Mouse (Mus musculus) layer of hippocampus, adult 9-11 months (tissue): Measurements from ENCODE around the gene Grwd1.
"Not testable (repeated sequence)": the region's sequence is repeated elsewhere in the genome, so short reads cannot be mapped to it uniquely, and the experiment has no call there.

Source experiments
- DNase-seq: peaks from one replicate; pipeline ENCODE4 v3.0.0; 2022

Grwd1 gene

DNA sequence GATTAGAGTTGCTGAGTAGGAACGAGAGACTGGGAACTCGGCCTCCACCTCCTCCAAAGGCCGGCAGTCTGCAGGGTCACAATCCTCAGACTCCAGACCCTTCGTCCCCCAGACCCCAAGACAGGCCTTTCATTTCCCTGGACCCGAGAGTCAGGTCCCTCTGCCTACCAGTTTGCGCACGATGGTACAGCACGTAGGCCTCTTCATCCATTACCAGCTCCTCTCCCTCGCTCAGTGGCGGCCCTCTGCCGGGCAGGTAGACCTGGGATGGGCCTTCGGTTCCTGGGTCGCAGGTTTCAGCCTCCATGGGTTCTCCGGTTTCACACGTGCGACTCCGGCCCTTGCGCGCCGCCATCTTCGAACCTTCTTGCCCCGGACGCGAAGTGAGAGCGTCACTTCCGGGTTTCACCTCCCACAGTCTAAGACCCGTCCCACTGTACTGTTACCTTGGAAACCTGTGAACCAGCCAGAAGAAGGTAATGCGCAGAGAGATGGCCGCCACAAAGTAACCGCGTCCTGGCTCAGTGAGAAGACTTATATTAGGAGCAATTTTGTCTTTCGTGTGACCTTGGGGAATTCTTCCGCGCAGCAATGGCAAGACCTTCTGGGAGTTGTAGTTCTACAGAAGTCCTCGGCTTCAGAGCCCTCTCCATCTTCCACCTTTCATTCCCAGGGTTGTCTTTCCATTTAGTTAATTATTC, at the start of gene Grwd1:
Gene Grwd1 (minus strand): TSS at position 518 of the 701 bp plus-strand sequence.
- peak; percentile 86 for DNase-seq

GRCm38 (mm10) chr7:45880531-45880930, 49.8 kb upstream of the Grwd1 start:
- no peak for DNase-seq

DNA sequence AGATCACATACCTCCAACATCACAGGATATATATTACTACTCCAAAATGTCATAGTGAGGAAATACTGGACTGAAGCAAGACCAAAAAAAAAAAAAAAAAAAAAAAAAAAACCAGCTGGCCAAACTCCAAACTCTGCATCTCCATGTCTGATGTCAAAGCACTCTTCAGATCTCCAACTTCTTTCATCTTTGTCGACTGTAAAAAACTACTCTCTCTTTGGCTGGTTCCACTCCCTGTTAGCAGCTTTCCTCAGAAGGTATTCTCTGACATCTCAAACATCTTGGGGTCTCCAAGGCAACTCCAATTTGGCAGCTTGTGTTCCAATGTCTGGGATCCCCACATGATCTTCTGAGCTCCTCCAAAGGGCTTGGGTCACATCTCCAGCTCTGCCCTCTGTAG, 47.5 kb upstream of the Grwd1 start, which contains the start of gene Grin2d:
Gene Grin2d (minus strand): TSS at position 101 of the 400 bp plus-strand sequence.
- not testable (repeated sequence) for DNase-seq

GRCm38 (mm10) chr7:45876895-45877294, 46.2 kb upstream of the Grwd1 start:
- no peak for DNase-seq

DNA sequence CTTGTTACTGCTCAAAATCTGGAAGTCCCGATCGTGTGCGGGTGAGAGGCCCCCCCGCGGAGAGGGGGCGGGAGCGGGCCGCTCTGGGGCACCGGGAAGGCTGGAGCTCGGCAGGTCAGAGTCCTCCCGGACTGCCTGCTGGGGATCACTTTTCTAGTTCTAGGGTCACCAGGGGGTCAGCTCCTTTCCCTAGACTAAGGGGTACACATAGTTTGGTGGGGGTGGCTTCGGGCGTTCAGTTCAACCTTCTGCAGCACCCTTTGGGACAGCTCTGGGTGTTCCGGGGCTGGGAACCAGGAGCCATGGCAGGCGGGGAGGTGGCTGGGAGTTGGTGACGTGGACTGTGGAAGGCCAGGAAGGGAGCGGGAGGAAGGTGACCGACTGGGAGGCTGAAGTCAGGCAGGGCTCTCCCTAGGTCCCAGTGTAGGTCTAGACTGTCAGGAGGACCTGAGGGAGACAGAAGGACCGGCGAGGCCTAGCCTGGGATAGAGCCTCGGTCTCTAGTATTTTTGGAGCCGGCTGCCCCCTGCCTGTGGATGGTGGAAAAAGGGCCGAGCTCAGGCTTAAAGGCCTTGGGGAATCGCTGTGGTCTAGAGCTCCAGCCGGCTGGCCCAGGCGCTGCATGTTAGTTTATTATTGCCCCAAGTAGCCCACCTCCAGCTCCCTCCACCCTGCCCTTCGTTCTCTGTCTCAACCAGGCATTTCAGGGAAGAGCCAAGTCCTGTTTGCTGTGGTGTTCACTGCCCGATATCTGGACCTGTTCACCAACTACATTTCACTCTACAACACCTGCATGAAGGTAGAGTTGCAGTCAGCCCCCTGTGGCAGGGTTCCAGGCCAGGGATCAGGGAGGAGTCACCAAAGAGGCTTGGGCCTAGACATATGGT, 42.6 kb upstream of the Grwd1 start:
- DNase-seq: no peak

DNA sequence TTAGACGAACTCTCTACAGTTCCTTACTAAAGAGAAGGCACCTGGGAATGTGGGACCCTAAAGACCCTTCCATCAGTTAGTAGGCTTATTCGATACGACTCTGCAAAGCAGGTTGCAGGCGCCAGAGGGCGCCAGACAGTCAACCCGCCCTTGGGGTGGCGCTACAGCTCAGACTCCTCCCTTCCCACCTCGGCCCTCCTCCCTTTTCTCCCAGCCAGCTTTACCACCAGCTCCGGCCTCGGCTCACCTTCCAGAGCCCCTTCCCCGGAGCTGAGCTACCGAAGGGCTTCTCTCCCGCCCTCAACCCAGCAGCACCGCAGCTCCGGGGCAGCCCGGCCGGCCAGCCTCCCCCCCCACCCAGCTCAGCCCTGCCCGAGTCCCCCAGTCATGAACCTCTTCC, 41.9 kb upstream of the Grwd1 start, which contains the start of gene Kdelr1:
Gene Kdelr1 (plus strand): TSS at position 149 of the 400 bp plus-strand sequence.
- peak; percentile 88 for DNase-seq

- no peak for DNase-seq
Observed at GRCm38 (mm10) chr7:45870282-45871058, 39.7 kb upstream of the Grwd1 start.

DNA sequence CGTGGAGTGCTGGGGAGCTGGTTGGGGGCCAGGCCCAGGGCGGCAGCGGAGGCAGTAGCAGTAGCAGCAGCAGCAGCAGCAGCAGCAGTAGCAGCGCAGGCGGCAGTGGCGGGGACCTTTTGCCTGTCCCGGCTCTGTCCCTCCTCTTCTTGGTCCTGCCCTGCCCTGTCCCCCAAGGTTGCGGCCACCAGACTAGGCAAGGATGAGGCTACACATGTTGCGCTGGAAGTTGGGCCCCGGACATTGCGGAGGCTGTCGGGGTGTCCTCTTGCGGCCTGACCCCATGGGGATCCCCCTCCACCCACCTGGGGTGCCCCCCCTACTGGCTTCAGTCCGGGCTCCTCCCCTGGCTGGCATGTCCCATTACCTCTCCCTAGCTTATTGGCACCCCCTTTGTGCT, 39.0 kb upstream of the Grwd1 start:
- no peak for DNase-seq

DNA sequence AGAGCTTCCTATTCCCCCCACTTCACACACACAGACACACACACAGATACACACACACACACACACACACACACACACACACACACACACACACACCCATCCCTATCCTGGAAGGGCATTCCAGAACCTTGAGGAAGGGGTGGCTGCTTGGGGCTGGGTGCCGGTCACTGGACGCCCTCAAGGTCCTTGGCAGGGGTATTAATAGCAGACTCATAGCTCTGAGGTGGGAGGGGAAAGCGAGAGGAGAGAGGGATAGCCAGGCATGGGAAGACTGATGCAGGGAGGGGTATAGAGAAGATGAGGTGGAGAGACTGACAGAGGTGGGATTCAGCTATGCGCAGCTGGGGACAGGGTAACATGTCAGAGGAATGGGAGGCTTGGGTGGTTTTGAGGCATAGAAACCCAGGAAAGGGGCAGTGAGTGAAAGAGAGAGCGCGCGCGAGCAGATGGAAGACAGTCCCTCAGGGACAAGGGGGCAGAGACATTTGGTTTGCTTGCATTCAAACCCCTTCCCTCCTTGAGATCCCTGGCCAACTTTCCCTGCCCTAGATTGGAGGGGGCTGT, 38.4 kb upstream of the Grwd1 start:
- no peak for DNase-seq

- DNase-seq: no peak
Observed at GRCm38 (mm10) chr7:45867871-45868270, 37.1 kb upstream of the Grwd1 start.

GRCm38 (mm10) chr7:45865925-45866910, 35.5 kb upstream of the Grwd1 start:
- DNase-seq: peak; percentile 89

DNA sequence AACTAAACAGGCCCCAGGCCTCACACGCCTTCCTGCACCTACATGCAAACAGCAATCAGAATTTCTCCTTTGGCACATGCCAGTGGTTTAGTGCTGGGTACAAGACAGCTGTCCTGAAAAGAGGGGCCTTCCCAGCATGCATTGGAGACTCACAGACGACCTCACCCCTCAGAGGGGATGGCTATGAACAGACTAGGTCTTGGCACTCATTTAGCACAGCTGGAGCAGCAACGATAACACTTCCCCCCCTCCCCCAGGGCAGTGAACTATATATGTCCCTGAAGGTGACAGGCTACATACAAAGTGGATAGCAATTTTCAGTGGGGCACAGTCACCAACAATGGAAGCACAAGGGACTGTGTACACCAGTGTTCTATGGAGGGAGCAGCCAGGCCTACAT, 33.7 kb upstream of the Grwd1 start:
- no peak for DNase-seq

DNA sequence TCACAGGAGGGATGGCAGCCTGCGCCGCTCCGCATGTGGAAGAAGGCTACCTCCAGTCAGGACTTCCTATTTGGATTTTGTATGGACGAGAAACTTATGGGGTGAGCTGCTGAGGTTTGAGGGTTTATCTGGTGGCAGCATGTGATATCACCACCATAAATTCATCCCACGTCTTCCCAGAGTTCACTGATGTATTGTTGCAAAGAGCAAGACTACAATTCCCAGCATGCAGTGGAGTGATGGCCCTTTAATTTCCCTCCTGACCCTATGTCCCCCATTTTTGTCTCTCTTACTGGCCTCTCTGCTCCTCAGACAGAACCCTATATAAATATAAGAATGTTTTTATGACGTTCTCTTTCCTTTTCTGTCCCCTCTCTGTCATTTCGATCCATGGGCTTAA, 32.1 kb upstream of the Grwd1 start:
- no peak for DNase-seq

DNA sequence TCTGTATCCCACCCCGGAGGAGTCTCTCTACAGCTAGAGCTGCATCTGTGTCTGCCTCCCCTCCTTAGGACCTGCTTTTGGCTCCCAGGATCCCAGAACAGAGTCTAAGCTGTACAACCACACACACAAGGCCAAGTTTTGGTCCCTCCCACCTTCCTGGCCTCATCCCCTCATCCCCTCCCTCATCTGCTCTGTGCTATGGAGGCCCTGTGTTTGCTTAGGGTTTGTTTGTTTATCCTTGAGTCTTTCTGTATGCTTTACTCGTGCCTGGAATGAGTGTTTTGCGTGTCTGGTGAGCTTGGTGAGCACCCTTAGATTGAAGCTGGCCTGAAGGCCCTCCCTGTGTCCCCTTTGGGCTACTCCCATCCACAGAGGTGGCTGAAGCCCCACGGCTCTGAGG, 28.3 kb upstream of the Grwd1 start:
- no peak for DNase-seq

DNA sequence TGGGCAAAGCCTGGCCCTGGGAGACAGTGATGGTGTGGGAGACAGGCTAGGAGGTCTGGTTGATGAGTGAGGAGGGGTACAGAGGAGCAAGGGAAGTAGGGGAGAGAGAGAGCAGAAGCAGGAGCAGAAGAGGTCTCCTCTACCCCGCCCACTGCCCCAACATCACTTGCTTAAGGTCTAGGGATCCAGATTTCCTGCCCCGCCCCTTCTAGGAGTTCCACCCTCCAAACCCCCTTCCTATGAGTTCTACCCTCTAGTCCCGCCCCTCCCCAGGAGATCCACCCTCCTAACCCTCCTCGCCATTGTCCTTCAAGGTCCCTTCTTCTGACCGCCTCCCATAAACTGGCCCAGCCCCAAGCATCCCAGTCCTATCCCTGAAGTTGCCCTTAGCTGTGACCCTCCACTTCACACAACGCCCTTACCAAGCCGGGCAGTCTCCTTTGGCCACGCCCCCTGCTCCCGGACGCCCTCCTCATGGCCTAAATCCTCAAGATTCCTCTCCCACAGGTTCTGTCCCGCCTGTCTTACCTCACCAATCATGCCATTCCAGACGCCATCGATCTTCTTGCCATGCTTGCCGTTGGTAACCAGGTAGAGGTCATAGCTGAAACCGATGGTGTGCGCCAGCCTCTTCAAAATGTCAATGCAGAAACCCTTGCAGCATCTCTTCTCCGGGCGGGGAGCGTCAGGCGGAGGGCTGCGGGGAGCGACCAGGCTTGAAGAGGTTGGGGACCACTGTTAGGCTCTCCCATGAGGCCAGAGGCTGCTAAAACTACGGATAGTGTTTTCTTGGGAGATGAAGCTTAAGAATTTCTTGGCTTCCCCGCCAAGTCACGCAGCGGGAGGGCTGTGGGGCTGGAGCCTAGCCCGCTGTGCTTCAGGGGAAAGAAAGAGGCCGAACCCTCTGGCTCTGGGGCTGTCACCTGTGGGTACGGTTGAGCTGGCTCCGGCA, 26.5 kb upstream of the Grwd1 start:
- no peak for DNase-seq

- no peak for DNase-seq
Observed at GRCm38 (mm10) chr7:45853089-45853488, 22.3 kb upstream of the Grwd1 start.

GRCm38 (mm10) chr7:45850661-45851060, 19.9 kb upstream of the Grwd1 start:
- DNase-seq: no peak

GRCm38 (mm10) chr7:45848447-45849027, 17.8 kb upstream of the Grwd1 start:
- DNase-seq: no peak

DNA sequence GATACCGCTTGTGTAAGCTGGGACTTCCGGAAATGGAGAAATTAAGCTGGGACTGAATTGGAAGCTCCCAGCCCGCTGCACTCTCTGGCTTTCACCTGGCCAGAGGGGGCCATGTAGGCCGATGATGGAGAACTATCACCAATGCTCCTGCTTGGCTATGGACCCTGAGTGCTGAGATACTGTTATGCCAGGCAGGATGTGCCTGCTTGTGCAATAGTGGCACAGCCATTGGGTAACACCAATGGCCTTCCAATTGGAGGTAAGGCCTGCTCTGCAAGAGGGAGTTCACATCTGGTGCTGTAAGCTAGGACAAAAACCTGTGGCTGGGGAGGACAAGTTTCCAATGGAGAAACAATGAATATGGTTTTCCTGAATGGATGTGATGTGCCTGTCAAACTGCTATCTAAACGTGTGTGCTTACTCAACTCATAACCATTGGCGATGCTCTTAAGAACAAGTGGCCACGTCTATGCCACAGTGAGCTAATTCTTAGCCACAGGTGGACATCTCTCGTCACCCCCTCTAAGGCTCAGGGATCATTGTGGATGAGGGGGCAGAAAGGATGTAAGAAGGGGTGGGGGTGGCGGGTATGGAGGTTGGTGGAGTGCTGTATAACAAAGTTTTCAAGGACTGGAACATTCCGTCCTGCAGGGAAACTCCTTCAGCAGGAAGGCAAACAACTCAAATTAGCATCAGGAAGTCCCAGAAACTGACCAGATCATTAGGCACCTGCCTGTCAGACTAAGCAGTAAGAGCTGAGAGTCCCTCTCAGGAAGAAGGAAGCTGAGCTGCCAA, 12.4 kb upstream of the Grwd1 start:
- DNase-seq: no peak
